Mouse (Mus musculus) limb, embryonic 11.5 days (tissue): ENCODE measurements around the gene Cacna1d. TPM values are rescaled to one million over a fixed set of nuclear protein-coding genes. Genes with fewer than 3 reads are reported as not detected.

ENCODE experiments used
- ATAC-seq: fragments of 200-750 bp; cut with Nextera tagmentation; 2 replicates; pipeline ENCODE4 v1.8.0; 2017; ENCODE audit warnings: low read depth; ENCODE audit not compliant: insufficient number of reproducible peaks, low FRiP score, low TSS enrichment
- DNase-seq: peaks from one replicate; pipeline ENCODE4 v3.0.0-alpha.2; 2015; ENCODE audit warnings: low spot score
- H3K27ac ChIP-seq: fragments of 300-500 bp; sonication (generic); replicated peaks from 2 replicates; pipeline ENCODE4 v1.5.1; 2014; ENCODE audit warnings: low read depth, mild to moderate bottlenecking, low read length
- H3K27me3 ChIP-seq: fragments of 300-500 bp; sonication (generic); 2 replicates; pipeline ENCODE4 v1.6.1; 2014; ENCODE audit warnings: mild to moderate bottlenecking, low read length, mixed read lengths; ENCODE audit not compliant: control insufficient read depth, insufficient read depth
- H3K36me3 ChIP-seq: fragments of 300-500 bp; sonication (generic); 2 replicates; pipeline ENCODE4 v1.6.1; 2014; ENCODE audit warnings: mild to moderate bottlenecking, low read length, moderate library complexity, mixed read lengths; ENCODE audit not compliant: control insufficient read depth, insufficient read depth
- H3K4me1 ChIP-seq: fragments of 300-500 bp; sonication (generic); 2 replicates; pipeline ENCODE4 v1.6.1; 2014; ENCODE audit warnings: low read length, mixed read lengths; ENCODE audit not compliant: control insufficient read depth, insufficient read depth
- H3K4me2 ChIP-seq: fragments of 300-500 bp; sonication (generic); 2 replicates; pipeline ENCODE4 v1.6.1; 2014; ENCODE audit warnings: low read depth, mild to moderate bottlenecking, moderate library complexity; ENCODE audit not compliant: severe bottlenecking
- H3K4me3 ChIP-seq: fragments of 300-500 bp; sonication (generic); 2 replicates; pipeline ENCODE4 v1.5.1; 2014; ENCODE audit warnings: low read depth, low read length
- H3K9ac ChIP-seq: fragments of 300-500 bp; sonication (generic); 2 replicates; pipeline ENCODE4 v1.6.1; 2014; ENCODE audit warnings: mild to moderate bottlenecking, low read length
- H3K9me3 ChIP-seq: fragments of 300-500 bp; sonication (generic); 2 replicates; pipeline ENCODE4 v1.6.1; 2016; ENCODE audit warnings: low read length; ENCODE audit not compliant: control insufficient read depth
- WGBS: fragments of 180-500 bp; shearing (Covaris S2); extraction: QIAGEN DNeasy Blood & Tissue Kit; methylation state at CpG from one replicate; pipeline ENCODE4 v1.1.7; 2014; 5-methylcytosine and 5-hydroxymethylcytosine counted together
- polyA plus RNA-seq: library from polyadenylated mRNA; unstranded; fragments of >200 nt; fragmentation: Nextera tagmentation; extraction: Ambion mirVana; gene quantifications from 2 replicates; pipeline ENCODE4 v1.2.1, GENCODE M21; 2014

Cacna1d gene
- polyA plus RNA-seq, 1 experiment from 2014 or later, result 2.1 TPM

DNA sequence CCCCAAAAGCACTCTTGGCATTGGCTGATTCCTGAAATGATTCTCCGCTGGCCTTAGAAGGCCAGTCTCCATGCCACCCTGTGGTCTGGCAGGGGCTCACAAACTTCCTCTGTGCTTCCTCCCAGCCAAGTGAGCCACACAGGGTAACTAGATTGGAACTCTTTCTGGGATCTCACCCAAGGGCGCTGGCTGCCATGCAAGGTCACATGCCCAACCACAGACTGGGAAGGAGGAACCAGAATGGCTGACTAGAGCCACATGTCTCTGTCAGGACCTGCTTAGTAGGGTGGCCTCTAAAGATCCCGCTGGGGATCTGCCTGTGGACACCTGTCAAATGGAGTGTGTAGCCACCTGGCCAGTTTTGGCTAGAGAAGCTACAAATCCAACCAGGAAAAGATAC, 273.1 kb downstream of the Cacna1d start:
- Histone ChIP-seq H3K4me1 (no peaks in the 10 kb centered on the region; the same call in 1 of the 2 replicates), H3K9me3 (no peaks in the 10 kb centered on the region), H3K4me2 (no peak overlapping the region), H3K4me3 (no peak overlapping the region), H3K9ac (no peak overlapping the region), H3K27me3 (no peaks in the 10 kb centered on the region), H3K36me3 (no peaks in the 10 kb centered on the region), H3K27ac (no peak overlapping the region)
- ATAC-seq (no peak), DNase-seq (peak; percentile 16)
- 92% methylated on average over 3 of the region's 3 CpGs for WGBS

DNA sequence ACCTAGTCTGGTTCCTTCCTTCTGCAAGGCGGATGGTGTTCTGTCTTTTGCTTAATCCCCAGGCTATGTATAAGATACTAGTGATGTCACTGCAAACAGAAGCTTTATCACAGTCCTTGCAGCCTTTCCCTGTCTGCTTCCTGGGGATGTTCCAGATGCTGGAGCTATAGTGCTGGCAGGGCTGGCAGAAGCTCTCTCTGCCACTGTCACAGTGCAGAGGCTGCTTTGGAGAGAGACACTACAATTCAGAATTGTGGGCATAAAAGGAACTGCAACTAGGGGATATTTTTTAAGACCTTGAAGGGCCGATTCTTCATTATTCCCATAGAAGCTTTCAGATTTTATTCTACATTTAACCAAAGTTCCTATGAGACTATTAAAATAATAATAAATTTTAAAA, 274.1 kb downstream of the Cacna1d start:
- Histone ChIP-seq H3K4me1 (no peaks in the 10 kb centered on the region; the same call in 1 of the 2 replicates), H3K9me3 (no peaks in the 10 kb centered on the region)
- 87% methylated on average over 2 of the region's 2 CpGs for WGBS

DNA sequence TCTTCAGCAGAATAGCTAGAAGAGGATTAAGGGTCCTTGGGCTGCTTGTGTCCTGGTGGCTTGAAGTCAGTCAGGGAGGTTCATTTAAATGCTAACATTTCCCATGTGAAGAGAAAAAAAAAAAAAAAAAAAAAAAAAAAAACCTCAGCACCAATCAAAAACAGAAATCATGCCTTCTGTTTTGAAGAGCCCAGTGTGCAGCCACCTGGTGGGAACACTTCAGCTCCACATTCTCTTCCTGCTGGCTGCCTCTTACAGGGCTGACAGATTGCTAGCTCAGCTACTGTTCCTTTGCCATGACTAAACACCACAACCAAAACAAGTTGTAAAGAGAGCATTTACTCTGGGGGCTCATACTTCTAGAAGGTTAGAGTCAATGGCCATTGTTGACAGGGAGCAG, 283.1 kb downstream of the Cacna1d start:
- Histone ChIP-seq H3K9me3 (no peaks in the 10 kb centered on the region), H3K27me3 (no peaks in the 10 kb centered on the region), H3K27ac (no peak overlapping the region), H3K4me2 (no peak overlapping the region), H3K4me1 (no peaks in the 10 kb centered on the region), H3K4me3 (no peak overlapping the region), H3K9ac (no peak overlapping the region), H3K36me3 (no peaks in the 10 kb centered on the region)
- DNase-seq, result no peak
- no peak for ATAC-seq

More for the DNA sequence above, 274.1 kb downstream of the Cacna1d start:
- DNase-seq, result peak; percentile 7
- no peaks in the 10 kb centered on the region for H3K36me3 ChIP-seq
- H3K27ac ChIP-seq, result no peak overlapping the region
- ATAC-seq, result no peak
- H3K9ac ChIP-seq, result no peak overlapping the region
- no peak overlapping the region for H3K4me2 ChIP-seq
- H3K27me3 ChIP-seq, result no peaks in the 10 kb centered on the region
- no peak overlapping the region for H3K4me3 ChIP-seq

DNA sequence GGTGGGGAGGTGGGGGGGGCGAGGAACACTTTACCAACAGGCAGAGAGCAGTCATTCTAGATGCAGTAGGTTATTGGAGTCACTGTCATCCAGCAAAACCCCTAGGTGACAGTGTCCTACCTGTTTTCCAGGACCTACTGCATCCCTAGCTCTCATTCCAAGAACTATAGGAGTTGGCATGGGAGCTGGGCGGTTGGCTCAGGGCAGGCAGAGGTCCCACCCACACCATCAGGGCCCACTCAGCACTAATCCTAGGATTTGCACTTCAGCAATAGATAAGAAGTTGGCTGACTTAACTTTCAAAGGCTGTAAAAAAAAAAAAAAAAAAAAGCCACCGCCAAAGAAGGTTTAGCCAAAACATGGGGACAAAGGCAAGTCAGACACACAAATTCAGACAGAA, 285.4 kb downstream of the Cacna1d start:
- Histone ChIP-seq H3K4me3 (no peak overlapping the region), H3K9me3 (no peaks in the 10 kb centered on the region), H3K27ac (no peak overlapping the region), H3K4me1 (no peaks in the 10 kb centered on the region), H3K9ac (no peak overlapping the region), H3K4me2 (no peak overlapping the region), H3K36me3 (no peaks in the 10 kb centered on the region), H3K27me3 (no peaks in the 10 kb centered on the region)
- ATAC-seq (no peak), DNase-seq (peak; percentile 6)
- WGBS, result 61% methylated on average over 3 of the region's 3 CpGs

DNA sequence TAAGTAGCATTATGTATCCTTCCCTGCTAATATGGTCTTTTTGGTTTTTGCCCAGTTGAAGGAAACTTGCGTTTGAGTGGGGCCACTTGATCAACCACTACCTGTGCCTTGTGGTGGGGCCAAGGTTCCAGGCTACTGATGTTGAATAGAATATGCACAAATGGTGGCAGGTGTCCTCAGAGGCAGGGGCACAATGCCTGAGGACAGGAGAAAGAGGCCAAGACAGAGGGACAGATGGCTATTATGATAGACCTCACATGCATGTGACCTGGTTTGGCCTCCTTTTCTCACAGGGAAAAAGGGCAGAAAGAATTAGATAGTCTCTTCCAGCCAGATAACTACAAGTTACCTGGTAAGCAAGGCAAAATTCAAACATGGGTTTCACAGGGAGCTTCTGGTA, 286.7 kb downstream of the Cacna1d start:
- no peak overlapping the region for H3K4me3 ChIP-seq
- no peak overlapping the region for H3K9ac ChIP-seq
- H3K4me1 ChIP-seq, result no peaks in the 10 kb centered on the region
- H3K9me3 ChIP-seq, result no peaks in the 10 kb centered on the region
- 91% methylated on average over 1 of the region's 1 CpGs for WGBS
- peak; percentile 7 for DNase-seq
- no peak overlapping the region for H3K4me2 ChIP-seq
- no peak for ATAC-seq
- no peaks in the 10 kb centered on the region for H3K27me3 ChIP-seq
- H3K36me3 ChIP-seq, result no peaks in the 10 kb centered on the region
- H3K27ac ChIP-seq, result no peak overlapping the region

DNA sequence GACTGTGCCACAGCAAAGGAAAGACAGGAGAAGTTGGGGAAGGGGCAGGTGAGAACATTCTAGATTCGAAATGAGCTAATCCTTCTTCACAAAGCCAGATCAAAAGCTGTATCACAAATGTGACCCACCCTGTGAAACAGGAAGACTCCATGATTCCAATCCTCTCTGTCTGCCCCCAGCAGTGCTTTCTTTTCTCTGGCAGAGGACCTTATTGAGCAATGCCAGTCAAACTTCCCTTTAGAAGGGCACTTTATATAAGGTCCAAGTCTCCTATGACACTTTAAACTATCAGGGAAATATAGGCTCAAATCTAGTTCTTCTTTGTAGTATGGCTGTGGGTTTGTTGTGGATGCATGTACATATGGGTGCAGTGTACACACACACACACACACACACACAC, 290.9 kb downstream of the Cacna1d start:
- WGBS, result 80% methylated on average over 1 of the region's 1 CpGs
- H3K4me3 ChIP-seq, result no peak overlapping the region
- H3K4me2 ChIP-seq, result no peak overlapping the region
- H3K9me3 ChIP-seq, result no peaks in the 10 kb centered on the region
- ATAC-seq (no peak), DNase-seq (peak; percentile 7)
- H3K36me3 ChIP-seq, result no peaks in the 10 kb centered on the region
- no peak overlapping the region for H3K9ac ChIP-seq
- H3K4me1 ChIP-seq, result no peaks in the 10 kb centered on the region
- no peaks in the 10 kb centered on the region for H3K27me3 ChIP-seq
- H3K27ac ChIP-seq, result no peak overlapping the region

DNA sequence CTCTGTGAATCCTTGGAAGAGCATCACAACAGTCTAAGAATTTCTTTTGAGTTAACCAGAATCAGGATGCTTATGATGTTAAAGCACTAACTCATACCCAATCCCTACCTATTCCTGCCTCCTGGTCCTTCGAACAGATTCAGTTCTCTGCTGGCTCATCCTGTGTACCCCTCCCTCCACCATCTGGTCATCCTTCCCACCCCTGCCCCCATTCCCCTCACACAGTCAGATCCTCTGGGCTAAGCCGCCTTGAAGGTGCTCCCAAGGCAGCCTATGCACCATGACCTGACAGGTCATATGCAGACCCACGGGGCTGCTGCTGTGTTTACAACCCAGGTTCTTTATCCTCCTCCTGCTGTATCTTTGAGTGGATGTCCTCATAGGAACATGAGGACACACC, 292.4 kb downstream of the Cacna1d start:
- Histone ChIP-seq H3K27me3 (no peaks in the 10 kb centered on the region), H3K4me1 (no peaks in the 10 kb centered on the region), H3K4me2 (no peak overlapping the region), H3K9ac (no peak overlapping the region), H3K36me3 (no peaks in the 10 kb centered on the region), H3K4me3 (no peak overlapping the region), H3K27ac (no peak overlapping the region), H3K9me3 (no peaks in the 10 kb centered on the region)
- peak; percentile 10 for DNase-seq
- WGBS, result 75% methylated on average over 3 of the region's 3 CpGs
- ATAC-seq, result no peak

DNA sequence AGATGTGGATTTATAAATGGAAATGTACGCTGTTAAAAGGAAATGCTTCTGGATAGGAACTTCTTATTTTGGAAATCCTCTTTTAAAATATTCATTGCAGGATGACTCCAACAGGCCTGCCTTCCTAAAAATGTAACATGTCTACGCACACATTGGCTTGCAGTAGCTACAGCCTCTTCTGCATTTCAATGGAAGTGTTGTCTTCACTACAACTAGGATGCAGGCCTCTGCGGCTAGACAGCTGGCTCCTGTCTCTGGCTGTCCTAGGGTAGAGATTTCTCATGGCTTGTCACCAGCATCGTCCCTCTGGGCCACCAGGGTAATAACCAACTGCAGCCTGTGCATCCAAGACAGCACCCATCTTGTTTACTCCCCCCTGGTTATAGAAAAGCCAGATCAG, 293.1 kb downstream of the Cacna1d start:
- ATAC-seq (no peak), DNase-seq (peak; percentile 14)
- H3K9me3 ChIP-seq, result no peaks in the 10 kb centered on the region
- no peak overlapping the region for H3K4me3 ChIP-seq
- no peak overlapping the region for H3K4me2 ChIP-seq
- no peaks in the 10 kb centered on the region for H3K27me3 ChIP-seq
- H3K27ac ChIP-seq, result no peak overlapping the region
- WGBS, result 83% methylated on average over 4 of the region's 4 CpGs
- H3K36me3 ChIP-seq, result no peaks in the 10 kb centered on the region
- no peaks in the 10 kb centered on the region for H3K4me1 ChIP-seq
- H3K9ac ChIP-seq, result no peak overlapping the region

DNA sequence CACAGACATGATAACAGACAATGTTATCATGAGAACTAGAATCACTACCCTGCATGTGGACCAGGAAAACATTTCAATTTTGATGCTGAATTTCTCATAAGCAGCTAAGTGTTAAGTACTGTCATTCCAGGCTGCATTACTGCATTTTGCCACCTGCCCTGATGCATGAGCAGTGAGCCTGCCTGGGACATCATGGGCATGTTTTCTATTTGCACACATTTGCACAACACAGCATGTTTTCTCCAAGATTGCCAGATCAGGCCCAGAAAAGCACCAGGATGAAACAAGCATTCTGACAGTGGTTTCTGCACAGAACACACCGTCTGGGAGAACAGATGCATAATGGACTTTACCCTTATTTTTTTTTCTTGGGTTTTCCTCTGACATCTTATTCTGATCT, 294.3 kb downstream of the Cacna1d start:
- Histone ChIP-seq H3K36me3 (no peaks in the 10 kb centered on the region), H3K4me1 (no peaks in the 10 kb centered on the region), H3K27me3 (no peaks in the 10 kb centered on the region), H3K9me3 (no peaks in the 10 kb centered on the region), H3K9ac (no peak overlapping the region), H3K4me2 (no peak overlapping the region), H3K27ac (no peak overlapping the region), H3K4me3 (no peak overlapping the region)
- ATAC-seq, result no peak
- WGBS, result 89% methylated on average over 1 of the region's 1 CpGs
- DNase-seq, result no peak
